In the genomic region with DNA sequence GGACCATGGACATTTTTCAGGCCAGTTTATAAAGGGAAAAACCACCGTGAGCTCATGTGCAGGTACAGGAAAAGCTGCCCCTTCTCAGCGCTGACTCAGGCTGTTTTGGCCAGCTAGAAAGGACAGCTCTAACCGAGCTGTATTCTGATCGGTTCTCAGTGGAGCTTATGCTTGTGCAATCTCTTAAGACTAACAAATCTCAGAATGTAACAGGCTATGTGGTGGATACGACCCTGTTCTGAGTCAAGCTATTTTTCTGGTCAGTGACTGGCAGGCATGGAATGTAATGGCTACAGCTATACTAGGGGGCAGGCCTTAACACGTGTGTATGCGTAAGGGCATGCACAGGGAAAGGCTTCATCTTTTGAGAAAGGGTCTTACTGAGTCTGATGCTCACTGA, we compare ENCODE assay signal across 13 mouse cellular contexts. TPM values are rescaled to one million over a fixed set of nuclear protein-coding genes. Genes with fewer than 3 reads are reported as not detected.
DNase-seq lines count a peak whose midpoint lies in the region; ATAC-seq and TF ChIP-seq lines count a peak whose summit lies in the region.
"Had no signal": no experiment of that assay in that cellular context is flagged by ENCODE, and none has a peak within 500 bp of the region (broad histone marks: within the 10 kb centered on the region; RNA-seq: fewer than 3 reads in every experiment).

No protein-coding gene starts in this region.

- peak overlapping the region; percentile 71 to 82 for H3K27ac ChIP-seq in heart, embryonic 14.5 days (replicated peaks in 1 of 2; ENCODE audit: control insufficient read depth in 1 of 2, insufficient read depth in 1 of 2, low read depth in 2 of 2, low read length in 2 of 2)
- H3K27ac ChIP-seq in lung, postnatal 0 days (ENCODE audit: low read length) = peak overlapping the region; percentile 44
- H3K27ac ChIP-seq in embryonic fibroblast, embryonic 13.5 days (ENCODE audit: insufficient read depth, low read length) = peak overlapping the region; percentile 87
- H3K27ac ChIP-seq: embryonic facial prominence, embryonic 13.5 days; forebrain, embryonic 13.5 days; hindbrain, embryonic 10.5 days; midbrain, embryonic 10.5 days had no signal

- ATAC-seq in heart, embryonic 14.5 days (ENCODE audit: insufficient number of reproducible peaks, insufficient read depth, low FRiP score, low read depth) = no peak
- ATAC-seq in lung, postnatal 0 days = peak; percentile 30
- ATAC-seq: forebrain, embryonic 13.5 days had no signal

- TF ChIP-seq CTCF in lung, postnatal 0 days (IDR thresholded peaks at IDR 0.05) = no peak
- no peak for TF ChIP-seq CTCF in lung, adult 2 months (IDR thresholded peaks at IDR 0.05; ENCODE audit: insufficient read depth, low read length)
- no peak for TF ChIP-seq CTCF in embryonic fibroblast, embryonic 13.5 days (IDR thresholded peaks at IDR 0.05; ENCODE audit: borderline replicate concordance, insufficient read depth, low read length)

- 45% methylated on average over 7 of the region's 7 CpGs for WGBS in heart, embryonic 14.5 days
- 55% methylated on average over 7 of the region's 7 CpGs for WGBS in lung, postnatal 0 days
- 65% methylated on average over 7 of the region's 7 CpGs for WGBS in lung, adult 2 months

- DNase-seq in heart, postnatal 36 days = no peak
- DNase-seq in lung, postnatal 0 days (ENCODE audit: low spot score) = peak; percentile 80
- no peak for DNase-seq in lung, adult 2 months
- peak; percentile 44 for DNase-seq in yolk sac, embryonic 10.5 days (ENCODE audit: low spot score)
- no peak for DNase-seq in cerebellum, adult 8-10 months
- DNase-seq: cerebellum, postnatal 36 days; lung, postnatal 10 days had no signal

- TF ChIP-seq POLR2A in lung, adult 2 months (IDR thresholded peaks at IDR 0.05; ENCODE audit: borderline replicate concordance, extremely low read depth, low read depth, low read length) = no peak
- no peak for TF ChIP-seq POLR2A in embryonic fibroblast, embryonic 13.5 days (IDR thresholded peaks at IDR 0.05; ENCODE audit: low read depth, low read length)

- intact Hi-C loops in heart, postnatal 36 days (cut with DNase I) = no loop called here

- no peaks in the 10 kb centered on the region for H3K27me3 ChIP-seq in heart, embryonic 14.5 days (ENCODE audit: control insufficient read depth, insufficient read depth, low read length)
- no peaks in the 10 kb centered on the region for H3K27me3 ChIP-seq in lung, postnatal 0 days (replicated peaks; ENCODE audit: insufficient read depth, low read length)
- H3K27me3 ChIP-seq: embryonic facial prominence, embryonic 13.5 days; forebrain, embryonic 13.5 days had no signal

- H3K4me1 ChIP-seq in heart, embryonic 14.5 days (ENCODE audit: control insufficient read depth in 2 of 2, insufficient read depth in 2 of 2, low read length in 2 of 2) = peaks cover 12 to 36% of the 10 kb centered on the region in 2 experiments
- H3K4me1 ChIP-seq in lung, postnatal 0 days (ENCODE audit: insufficient read depth, low read depth, low read length) = no peaks in the 10 kb centered on the region; the same call in 1 of the 2 replicates
- H3K4me1 ChIP-seq in lung, adult 2 months (ENCODE audit: control insufficient read depth, insufficient read depth, low read length) = peaks cover 3% of the 10 kb centered on the region
- H3K4me1 ChIP-seq in embryonic fibroblast, embryonic 13.5 days (ENCODE audit: control insufficient read depth, insufficient read depth, low read length) = peaks cover 12% of the 10 kb centered on the region

- H3K36me3 ChIP-seq in heart, embryonic 14.5 days (ENCODE audit: control insufficient read depth, insufficient read depth, low read length) = peaks cover 10% of the 10 kb centered on the region; the same call in 1 of the 2 replicates
- H3K36me3 ChIP-seq in lung, postnatal 0 days (ENCODE audit: insufficient read depth, low read length) = no peaks in the 10 kb centered on the region
- H3K36me3 ChIP-seq: embryonic facial prominence, embryonic 13.5 days; hindbrain, embryonic 10.5 days; midbrain, embryonic 10.5 days had no signal

- peak overlapping the region; percentile 18; the same call in 1 of the 2 replicates for H3K4me2 ChIP-seq in heart, embryonic 14.5 days (ENCODE audit: low read length)
- no peak overlapping the region for H3K4me2 ChIP-seq in lung, postnatal 0 days (replicated peaks; ENCODE audit: low read depth, low read length)
- H3K4me2 ChIP-seq: embryonic facial prominence, embryonic 13.5 days; forebrain, embryonic 13.5 days had no signal

- TF ChIP-seq EP300 in lung, postnatal 0 days (IDR thresholded peaks at IDR 0.05) = 0 out of 2 replicates have a peak, but pooled peaks have one; percentile 12

- peak overlapping the region; percentile 36 for H3K9ac ChIP-seq in heart, embryonic 14.5 days (ENCODE audit: low read length)
- no peak overlapping the region for H3K9ac ChIP-seq in lung, postnatal 0 days (replicated peaks; ENCODE audit: low read depth)
- H3K9ac ChIP-seq: embryonic facial prominence, embryonic 13.5 days; forebrain, embryonic 13.5 days had no signal

- no peaks in the 10 kb centered on the region for H3K9me3 ChIP-seq in heart, embryonic 14.5 days (ENCODE audit: control insufficient read depth, low read length)
- H3K9me3 ChIP-seq in lung, postnatal 0 days (ENCODE audit: low read length) = no peaks in the 10 kb centered on the region
- H3K9me3 ChIP-seq: embryonic facial prominence, embryonic 13.5 days; forebrain, embryonic 13.5 days; hindbrain, embryonic 10.5 days; midbrain, embryonic 10.5 days had no signal

- no peak overlapping the region for H3K4me3 ChIP-seq in heart, embryonic 14.5 days (ENCODE audit: control insufficient read depth in 1 of 2, insufficient read depth in 1 of 2, low read depth in 1 of 2, low read length in 2 of 2)
- H3K4me3 ChIP-seq in lung, postnatal 0 days (ENCODE audit: low read depth, low read length) = no peak overlapping the region
- no peak overlapping the region for H3K4me3 ChIP-seq in lung, adult 2 months (replicated peaks; ENCODE audit: extremely low read depth, low read depth, low read length)
- H3K4me3 ChIP-seq in embryonic fibroblast, embryonic 13.5 days (ENCODE audit: insufficient read depth, low read length) = no peak overlapping the region
- H3K4me3 ChIP-seq: embryonic facial prominence, embryonic 13.5 days; forebrain, embryonic 13.5 days; hindbrain, embryonic 10.5 days; midbrain, embryonic 10.5 days had no signal

RNA-seq across cellular contexts. Expression of a gene that starts 4.3 kb away (rescaled TPM):
- polyA plus RNA-seq in heart, embryonic 14.5 days (2014; fragmentation: Nextera tagmentation; extraction: Ambion mirVana) = 54.6 and 61.3 TPM in 2 replicates
- total RNA-seq in heart, postnatal 36 days (2021) = 100 to 1,000 TPM in 1 of 2 experiments, 10 to 100 TPM in 1; 91.4 to 117 TPM
- 9.1 and 10.2 TPM in 2 replicates for polyA plus RNA-seq in lung, postnatal 0 days (2015; fragmentation: Nextera tagmentation; extraction: Ambion mirVana)
- polyA plus RNA-seq in lung, adult 2 months (2012; rRNA removed) = 9.4 and 22.8 TPM in 2 replicates
- polyA plus RNA-seq in embryonic fibroblast, embryonic 13.5 days (2011; ENCODE audit: insufficient read length, low read depth, missing spikeins) = 73.4 and 86.8 TPM in 2 replicates

Comparison
In these comparisons a context has a peak if more than half of its experiments do, and no peak if none do; other contexts are left out.
1. DNase-seq: peak in lung, postnatal 0 days (single experiment) and yolk sac, embryonic 10.5 days (single experiment); none in heart, postnatal 36 days (0 of 2), lung, adult 2 months (single experiment) and cerebellum, adult 8-10 months (single experiment).
2. Peak in every context shown above with its lines, with median percentiles within 50 percentile points of each other: H3K27ac ChIP-seq.